Mouse (Mus musculus): ENCODE measurements around the gene Mapkapk3. TPM values are rescaled to one million over a fixed set of nuclear protein-coding genes. Genes with fewer than 3 reads are reported as not detected.

The Mapkapk3 gene
- total and polyA plus RNA-seq, 3 experiments: 42.3 to 49.9 TPM; not detected in 1

- Histone ChIP-seq H3K4me3 (ENCODE audit: control insufficient read depth in 1 of 2, insufficient read depth in 1 of 2, low read depth in 2 of 2, low read length in 2 of 2) (no peak overlapping the region), H3K27me3 (ENCODE audit: control insufficient read depth in 1 of 2, insufficient read depth in 2 of 2, low read length in 2 of 2) (peaks cover 12 to 16% of the 10 kb centered on the region in 2 experiments), H3K36me3 (ENCODE audit: control insufficient read depth in 1 of 2, insufficient read depth in 2 of 2, low read length in 2 of 2) (no peaks in the 10 kb centered on the region), H3K27ac (ENCODE audit: control insufficient read depth, low read depth, low read length) (no peak overlapping the region), H3K9me3 (replicated peaks; ENCODE audit: insufficient read depth, low read length) (no peaks in the 10 kb centered on the region), H3K9ac (ENCODE audit: control insufficient read depth, low read depth, low read length, poor library complexity, severe bottlenecking) (no peak overlapping the region), H3K79me2 (ENCODE audit: control insufficient read depth, insufficient read depth, low read length, poor library complexity) (no peaks in the 10 kb centered on the region), H3K4me1 (ENCODE audit: control insufficient read depth in 1 of 2, insufficient read depth in 2 of 2, low read length in 2 of 2) (no peaks in the 10 kb centered on the region)
- TF ChIP-seq UBTF (IDR thresholded peaks at IDR 0.05; ENCODE audit: borderline replicate concordance, insufficient read depth, low read depth, low read length): no peak
- no peak for TF ChIP-seq POLR2AphosphoS5 (IDR thresholded peaks at IDR 0.05; ENCODE audit: borderline replicate concordance, low read depth, low read length)
- TF ChIP-seq MYC (IDR thresholded peaks at IDR 0.05; ENCODE audit: low read depth, low read length): no peak
- no peak for TF ChIP-seq E2F4 (IDR thresholded peaks at IDR 0.05; ENCODE audit: borderline replicate concordance, low read depth, low read length)
- TF ChIP-seq RAD21 (IDR thresholded peaks at IDR 0.05; ENCODE audit: low read depth, low read length): no peak
- no peak for TF ChIP-seq SMC3 (IDR thresholded peaks at IDR 0.05; ENCODE audit: low read depth, low read length)
- TF ChIP-seq GABPA (IDR thresholded peaks at IDR 0.05; ENCODE audit: low read depth, low read length): no peak
- TF ChIP-seq MAFK (IDR thresholded peaks at IDR 0.05; ENCODE audit: borderline replicate concordance, low read depth, low read length): no peak
- TF ChIP-seq MAX (IDR thresholded peaks at IDR 0.05; ENCODE audit: low read length): no peak
- TF ChIP-seq MAZ (IDR thresholded peaks at IDR 0.05; ENCODE audit: low read depth, low read length): no peak
- no peak for DNase-seq (ENCODE audit: low read depth, low spot score)
These were observed 57.5 kb downstream of the Mapkapk3 start for GRCm38 (mm10) chr9:107232140-107232539.

GRCm38 (mm10) chr9:107231539-107232139 lies 58.0 kb downstream of the Mapkapk3 start, which contains the start of gene Dock3:
Gene Dock3 (minus strand): TSS chr9:107231909.
- no peak within 1 kb of the TSS for H3K4me3 ChIP-seq (ENCODE audit: control insufficient read depth in 1 of 2, insufficient read depth in 1 of 2, low read depth in 2 of 2, low read length in 2 of 2)
- H3K27me3 ChIP-seq (ENCODE audit: control insufficient read depth in 1 of 2, insufficient read depth in 2 of 2, low read length in 2 of 2): peaks cover 10 to 16% of the 10 kb centered on the region in 2 experiments
- H3K9me3 ChIP-seq (replicated peaks; ENCODE audit: insufficient read depth, low read length): no peaks in the 10 kb centered on the region
- no peaks in the 10 kb centered on the region for H3K79me2 ChIP-seq (ENCODE audit: control insufficient read depth, insufficient read depth, low read length, poor library complexity)
- no peak within 1 kb of the TSS for H3K27ac ChIP-seq (ENCODE audit: control insufficient read depth, low read depth, low read length)
- no peak for DNase-seq (ENCODE audit: low read depth, low spot score)
- H3K4me1 ChIP-seq (ENCODE audit: control insufficient read depth in 1 of 2, insufficient read depth in 2 of 2, low read length in 2 of 2): no peaks in the 10 kb centered on the region
- H3K36me3 ChIP-seq (ENCODE audit: control insufficient read depth in 1 of 2, insufficient read depth in 2 of 2, low read length in 2 of 2): no peaks in the 10 kb centered on the region
- no peak within 1 kb of the TSS for H3K9ac ChIP-seq (ENCODE audit: control insufficient read depth, low read depth, low read length, poor library complexity, severe bottlenecking)
- TF ChIP-seq POLR2AphosphoS2 (IDR thresholded peaks at IDR 0.05; ENCODE audit: low read length) (no peak), ZMIZ1 (IDR thresholded peaks at IDR 0.05; ENCODE audit: low read depth, low read length) (no peak), CHD1 (IDR thresholded peaks at IDR 0.05; ENCODE audit: low read depth, low read length) (no peak), USF1 (IDR thresholded peaks at IDR 0.05; ENCODE audit: low read depth, low read length) (no peak), GATA1 (IDR thresholded peaks at IDR 0.05; ENCODE audit: low read depth, low read length) (no peak), POLR2AphosphoS5 (IDR thresholded peaks at IDR 0.05; ENCODE audit: borderline replicate concordance, low read depth, low read length) (no peak), CHD2 (IDR thresholded peaks at IDR 0.05; ENCODE audit: low read length) (no peak), MYB (IDR thresholded peaks at IDR 0.05; ENCODE audit: low read depth, low read length) (no peak), ELF1 (IDR thresholded peaks at IDR 0.05; ENCODE audit: low read depth, low read length) (no peak), UBTF (IDR thresholded peaks at IDR 0.05; ENCODE audit: borderline replicate concordance, insufficient read depth, low read depth, low read length) (no peak), BHLHE40 (IDR thresholded peaks at IDR 0.05; ENCODE audit: borderline replicate concordance, low read depth, low read length) (no peak), ZNF384 (IDR thresholded peaks at IDR 0.05; ENCODE audit: low read depth, low read length) (no peak), E2F4 (IDR thresholded peaks at IDR 0.05; ENCODE audit: borderline replicate concordance, low read depth, low read length) (no peak), GABPA (IDR thresholded peaks at IDR 0.05; ENCODE audit: low read depth, low read length) (no peak), ZC3H11A (IDR thresholded peaks at IDR 0.05; ENCODE audit: low read depth, low read length) (no peak), ETS1 (IDR thresholded peaks at IDR 0.05; ENCODE audit: low read depth, low read length) (no peak)
